Mouse (Mus musculus): ENCODE measurements around the gene Thoc3.

The Thoc3 gene

GRCm38 (mm10) chr13:54443693-54444092, 25.0 kb downstream of the Thoc3 start:
- DNase-seq (ENCODE audit: low spot score) = no peak

- no peak for DNase-seq (ENCODE audit: low spot score)
Measured at GRCm38 (mm10) chr13:54439912-54440311, 28.7 kb downstream of the Thoc3 start.

- DNase-seq (ENCODE audit: low spot score) = no peak
Measured at GRCm38 (mm10) chr13:54438814-54439213, 29.8 kb downstream of the Thoc3 start.

GRCm38 (mm10) chr13:54437083-54437482, 31.6 kb downstream of the Thoc3 start:
- DNase-seq (ENCODE audit: low spot score) = no peak

- DNase-seq (ENCODE audit: low spot score) = no peak
Measured at GRCm38 (mm10) chr13:54436666-54437065, 32.0 kb downstream of the Thoc3 start.

- DNase-seq (ENCODE audit: low spot score) = no peak
Measured at GRCm38 (mm10) chr13:54431161-54431560, 37.5 kb downstream of the Thoc3 start.

GRCm38 (mm10) chr13:54430051-54430450, 38.6 kb downstream of the Thoc3 start:
- DNase-seq (ENCODE audit: low spot score) = no peak

- no peak for DNase-seq (ENCODE audit: low spot score)
Measured at GRCm38 (mm10) chr13:54428771-54429170, 39.9 kb downstream of the Thoc3 start.

GRCm38 (mm10) chr13:54426781-54427655, 41.6 kb downstream of the Thoc3 start:
- no peak for DNase-seq (ENCODE audit: low spot score)

GRCm38 (mm10) chr13:54425269-54425668, 43.4 kb downstream of the Thoc3 start:
- peak; percentile 6 for DNase-seq (ENCODE audit: low spot score)

GRCm38 (mm10) chr13:54420226-54420625, 48.4 kb downstream of the Thoc3 start:
- no peak for DNase-seq (ENCODE audit: low spot score)

- no peak for DNase-seq (ENCODE audit: low spot score)
Measured at GRCm38 (mm10) chr13:54418781-54419327, 49.8 kb downstream of the Thoc3 start.

- DNase-seq (ENCODE audit: low spot score) = no peak
Measured at GRCm38 (mm10) chr13:54415059-54415458, 53.6 kb downstream of the Thoc3 start.

- DNase-seq (ENCODE audit: low spot score) = no peak
Measured at GRCm38 (mm10) chr13:54412721-54413120, 55.9 kb downstream of the Thoc3 start.

- no peak for DNase-seq (ENCODE audit: low spot score)
Measured at GRCm38 (mm10) chr13:54412236-54412635, 56.4 kb downstream of the Thoc3 start.

GRCm38 (mm10) chr13:54411656-54412055, 57.0 kb downstream of the Thoc3 start:
- no peak for DNase-seq (ENCODE audit: low spot score)
